Mouse (Mus musculus) midbrain, embryonic 13.5 days (tissue): ENCODE data around the gene Rce1. TPM values are rescaled to one million over a fixed set of nuclear protein-coding genes. Genes with fewer than 3 reads are reported as not detected.
A peak's percentile ranks its signal among the peaks of the same experiment; 100 is the strongest.

Source experiments
- ATAC-seq: fragments of 200-750 bp; cut with Nextera tagmentation; 2 replicates; pipeline ENCODE4 v1.8.0; 2017; ENCODE audit warnings: mild to moderate bottlenecking, moderate TSS enrichment, moderate library complexity
- H3K27ac ChIP-seq: fragments of 300-500 bp; sonication (generic); 2 replicates; pipeline ENCODE4 v1.5.1; 2015; ENCODE audit warnings: inconsistent platforms, mild to moderate bottlenecking, moderate library complexity
- H3K27me3 ChIP-seq: fragments of 300-500 bp; sonication (generic); 2 replicates; pipeline ENCODE4 v1.6.1; 2015; ENCODE audit warnings: mild to moderate bottlenecking, inconsistent platforms
- H3K36me3 ChIP-seq: fragments of 300-500 bp; sonication (generic); 2 replicates; pipeline ENCODE4 v1.6.1; 2015; ENCODE audit warnings: mild to moderate bottlenecking, inconsistent platforms
- H3K4me1 ChIP-seq: fragments of 300-500 bp; sonication (generic); replicated peaks from 2 replicates; pipeline ENCODE4 v1.6.1; 2015; ENCODE audit warnings: inconsistent platforms
- H3K4me2 ChIP-seq: fragments of 300-500 bp; sonication (generic); replicated peaks from 2 replicates; pipeline ENCODE4 v1.6.1; 2015; ENCODE audit warnings: moderate library complexity, mild to moderate bottlenecking, inconsistent platforms
- H3K4me3 ChIP-seq: fragments of 300-500 bp; sonication (generic); replicated peaks from 2 replicates; pipeline ENCODE4 v1.5.1; 2015; ENCODE audit warnings: mild to moderate bottlenecking, inconsistent platforms
- H3K9ac ChIP-seq: fragments of 300-500 bp; sonication (generic); replicated peaks from 2 replicates; pipeline ENCODE4 v1.6.1; 2015; ENCODE audit warnings: mild to moderate bottlenecking, inconsistent platforms
- H3K9me3 ChIP-seq: fragments of 300-500 bp; sonication (generic); 2 replicates; pipeline ENCODE4 v1.6.1; 2016; ENCODE audit warnings: mild to moderate bottlenecking, inconsistent platforms
- WGBS: fragments of 180-500 bp; shearing (Covaris S2); methylation state at CpG from one replicate; pipeline ENCODE4 v1.1.7; 2015; 5-methylcytosine and 5-hydroxymethylcytosine counted together
- polyA plus RNA-seq: library from polyadenylated mRNA; unstranded; fragments of >200 nt; fragmentation: Nextera tagmentation; extraction: Ambion mirVana; gene quantifications from 2 replicates; pipeline ENCODE4 v1.2.1, GENCODE M21; 2015

Rce1 gene
- 56.8 and 59.9 TPM in 2 replicates for polyA plus RNA-seq

- Histone ChIP-seq H3K4me3 (peak within 1 kb of the TSS; percentile 92), H3K9ac (peak within 1 kb of the TSS; percentile 93), H3K27me3 (no peaks in the 10 kb centered on the region), H3K4me1 (peaks cover 45% of the 10 kb centered on the region), H3K36me3 (peaks cover 37% of the 10 kb centered on the region), H3K4me2 (peak within 1 kb of the TSS; percentile 97), H3K9me3 (no peaks in the 10 kb centered on the region), H3K27ac (peak within 1 kb of the TSS; percentile 90)
- under 1% methylated on average over 64 of the region's 64 CpGs for WGBS
- peak; percentile 86 for ATAC-seq
Measured at GRCm38 (mm10) chr19:4625179-4625828, at the start of gene Rce1. Rce1 (minus strand) TSS chr19:4625641.

- no peak overlapping the region for H3K27ac ChIP-seq
- no peak overlapping the region for H3K4me2 ChIP-seq
- no peaks in the 10 kb centered on the region for H3K27me3 ChIP-seq
- no peaks in the 10 kb centered on the region for H3K9me3 ChIP-seq
- no peaks in the 10 kb centered on the region for H3K36me3 ChIP-seq
- no peak overlapping the region for H3K4me3 ChIP-seq
- WGBS = 37% methylated on average over 6 of the region's 6 CpGs
- ATAC-seq = no peak
- no peak overlapping the region for H3K9ac ChIP-seq
- H3K4me1 ChIP-seq = no peaks in the 10 kb centered on the region
Measured at GRCm38 (mm10) chr19:4672401-4672800, 47.0 kb upstream of the Rce1 start.

GRCm38 (mm10) chr19:4670776-4671175 lies 45.3 kb upstream of the Rce1 start:
- Histone ChIP-seq H3K4me3 (no peak overlapping the region), H3K27me3 (no peaks in the 10 kb centered on the region), H3K9me3 (no peaks in the 10 kb centered on the region), H3K27ac (no peak overlapping the region), H3K4me1 (no peaks in the 10 kb centered on the region), H3K36me3 (no peaks in the 10 kb centered on the region), H3K9ac (no peak overlapping the region), H3K4me2 (no peak overlapping the region)
- WGBS = 92% methylated on average over 4 of the region's 4 CpGs
- ATAC-seq = no peak

- Histone ChIP-seq H3K9me3 (no peaks in the 10 kb centered on the region), H3K4me1 (no peaks in the 10 kb centered on the region), H3K9ac (no peak overlapping the region), H3K4me2 (no peak overlapping the region), H3K27ac (no peak overlapping the region), H3K36me3 (no peaks in the 10 kb centered on the region), H3K27me3 (no peaks in the 10 kb centered on the region), H3K4me3 (no peak overlapping the region)
- ATAC-seq = no peak
Measured at GRCm38 (mm10) chr19:4666815-4667214, 41.4 kb upstream of the Rce1 start.

- no peak overlapping the region for H3K4me3 ChIP-seq
- 0 out of 2 replicates have a peak, but pooled peaks cover 2% of the 10 kb centered on the region for H3K27me3 ChIP-seq
- H3K9ac ChIP-seq = no peak overlapping the region
- no peaks in the 10 kb centered on the region for H3K4me1 ChIP-seq
- H3K9me3 ChIP-seq = no peaks in the 10 kb centered on the region
- H3K4me2 ChIP-seq = no peak overlapping the region
- 86% methylated on average over 5 of the region's 5 CpGs for WGBS
- no peak for ATAC-seq
- H3K27ac ChIP-seq = no peak overlapping the region
- no peaks in the 10 kb centered on the region for H3K36me3 ChIP-seq
Measured at GRCm38 (mm10) chr19:4658156-4658555, 32.7 kb upstream of the Rce1 start.

GRCm38 (mm10) chr19:4646917-4647492 lies 21.6 kb upstream of the Rce1 start:
- no peak overlapping the region for H3K4me2 ChIP-seq
- no peak overlapping the region for H3K9ac ChIP-seq
- WGBS = 71% methylated on average over 11 of the region's 11 CpGs
- H3K4me3 ChIP-seq = no peak overlapping the region
- ATAC-seq = no peak
- H3K4me1 ChIP-seq = no peaks in the 10 kb centered on the region
- H3K27ac ChIP-seq = no peak overlapping the region
- H3K36me3 ChIP-seq = no peaks in the 10 kb centered on the region
- 0 out of 2 replicates have a peak, but pooled peaks cover 3% of the 10 kb centered on the region for H3K27me3 ChIP-seq
- H3K9me3 ChIP-seq = no peaks in the 10 kb centered on the region

GRCm38 (mm10) chr19:4644271-4644670 lies 18.8 kb upstream of the Rce1 start:
- Histone ChIP-seq H3K4me2 (no peak overlapping the region), H3K4me3 (no peak overlapping the region), H3K9me3 (no peaks in the 10 kb centered on the region), H3K27me3 (0 out of 2 replicates have a peak, but pooled peaks cover 3% of the 10 kb centered on the region), H3K4me1 (no peaks in the 10 kb centered on the region), H3K9ac (no peak overlapping the region), H3K27ac (no peak overlapping the region), H3K36me3 (no peaks in the 10 kb centered on the region)
- ATAC-seq = no peak
- 38% methylated on average over 10 of the region's 10 CpGs for WGBS

GRCm38 (mm10) chr19:4635986-4636385 lies 10.5 kb upstream of the Rce1 start:
- Histone ChIP-seq H3K36me3 (no peaks in the 10 kb centered on the region), H3K27me3 (peaks cover 2% of the 10 kb centered on the region; the same call in 1 of the 2 replicates), H3K9me3 (no peaks in the 10 kb centered on the region), H3K4me1 (no peaks in the 10 kb centered on the region), H3K4me3 (no peak overlapping the region), H3K27ac (no peak overlapping the region), H3K9ac (no peak overlapping the region), H3K4me2 (no peak overlapping the region)
- WGBS = 62% methylated on average over 4 of the region's 4 CpGs
- ATAC-seq = no peak

GRCm38 (mm10) chr19:4628819-4629218 lies 3.4 kb upstream of the Rce1 start:
- H3K36me3 ChIP-seq = peaks cover 2% of the 10 kb centered on the region; the same call in 1 of the 2 replicates
- peak; percentile 57 for ATAC-seq
- no peaks in the 10 kb centered on the region for H3K27me3 ChIP-seq
- H3K9me3 ChIP-seq = no peaks in the 10 kb centered on the region
- H3K4me2 ChIP-seq = no peak overlapping the region
- no peak overlapping the region for H3K4me3 ChIP-seq
- H3K4me1 ChIP-seq = peaks cover 45% of the 10 kb centered on the region
- H3K9ac ChIP-seq = no peak overlapping the region
- peak overlapping the region; percentile 69 for H3K27ac ChIP-seq
- WGBS = 0% methylated on average over 1 of the region's 1 CpGs

GRCm38 (mm10) chr19:4625829-4626535 lies 541 bp upstream of the Rce1 start:
- H3K4me1 ChIP-seq = peaks cover 45% of the 10 kb centered on the region
- H3K27me3 ChIP-seq = no peaks in the 10 kb centered on the region
- peak; percentile 75 for ATAC-seq
- peaks cover 30% of the 10 kb centered on the region for H3K36me3 ChIP-seq
- no peaks in the 10 kb centered on the region for H3K9me3 ChIP-seq
- H3K4me2 ChIP-seq = peak overlapping the region; percentile 97
- peak overlapping the region; percentile 93 for H3K9ac ChIP-seq
- peak overlapping the region; percentile 90 for H3K27ac ChIP-seq
- H3K4me3 ChIP-seq = peak overlapping the region; percentile 92
- 2% methylated on average over 34 of the region's 35 CpGs for WGBS

- 37% methylated on average over 4 of the region's 4 CpGs for WGBS
- peak overlapping the region; percentile 93 for H3K9ac ChIP-seq
- H3K27me3 ChIP-seq = no peaks in the 10 kb centered on the region
- peak overlapping the region; percentile 92 for H3K4me3 ChIP-seq
- ATAC-seq = no peak; the same call in none of the 2 replicates
- H3K36me3 ChIP-seq = peaks cover 39% of the 10 kb centered on the region
- peaks cover 45% of the 10 kb centered on the region for H3K4me1 ChIP-seq
- H3K27ac ChIP-seq = peak overlapping the region; percentile 90
- no peaks in the 10 kb centered on the region for H3K9me3 ChIP-seq
- H3K4me2 ChIP-seq = peak overlapping the region; percentile 97
Measured at GRCm38 (mm10) chr19:4624406-4625178, 849 bp downstream of the Rce1 start.
